Mouse (Mus musculus) bone marrow macrophage, adult 2 months (primary cell): ENCODE results near the gene Cldn9.

Source experiments
- CTCF ChIP-seq: IDR thresholded peaks from 2 replicates; pipeline ENCODE4 v1.5.1; 2012; ENCODE audit warnings: low read depth, mild to moderate bottlenecking, low read length, moderate library complexity
- POLR2A ChIP-seq: IDR thresholded peaks from 2 replicates; pipeline ENCODE4 v1.6.1; 2012; ENCODE audit warnings: mild to moderate bottlenecking, low read depth, low read length, borderline replicate concordance

DNA sequence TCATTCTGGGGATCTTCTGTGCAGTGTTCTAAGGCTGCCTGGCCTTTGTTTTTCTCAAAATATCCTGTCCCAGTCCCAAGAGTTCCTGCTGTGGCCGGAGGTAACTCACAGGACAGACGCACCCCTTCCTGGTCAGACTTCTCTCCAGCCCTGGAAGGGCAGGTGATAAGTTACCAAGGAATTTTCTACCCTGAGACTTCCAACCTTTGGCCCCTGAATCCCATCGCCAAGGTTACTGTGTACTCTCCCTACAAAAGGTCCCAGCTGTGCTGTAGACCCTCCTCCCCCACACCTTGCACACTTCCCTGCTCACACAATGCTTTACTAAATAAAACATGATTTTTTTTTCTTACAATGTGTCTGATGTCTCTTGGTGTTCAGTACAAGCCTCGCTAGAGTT is 1.7 kb downstream of the Cldn9 start:
- TF ChIP-seq CTCF = no peak
- TF ChIP-seq POLR2A = no peak
